Mouse (Mus musculus): Measurements from ENCODE around the gene Rgl2.
"Not testable (repeated sequence)": the region's sequence is repeated elsewhere in the genome, so short reads cannot be mapped to it uniquely, and the experiment has no call there.

Gene Rgl2

GRCm38 (mm10) chr17:33929371-33930279, at the start of gene Rgl2:
Rgl2 (plus strand) TSS chr17:33929543.
- DNase-seq (ENCODE audit: low read depth, low spot score) = peak; percentile 82

GRCm38 (mm10) chr17:33884320-33884719, 45.0 kb upstream of the Rgl2 start:
- not testable (repeated sequence) for DNase-seq (ENCODE audit: low read depth, low spot score)

- not testable (repeated sequence) for DNase-seq (ENCODE audit: low read depth, low spot score)
Measured at GRCm38 (mm10) chr17:33887802-33888201, 41.5 kb upstream of the Rgl2 start.

- not testable (repeated sequence) for DNase-seq (ENCODE audit: low read depth, low spot score)
Measured at GRCm38 (mm10) chr17:33888230-33888629, 41.1 kb upstream of the Rgl2 start.

- not testable (repeated sequence) for DNase-seq (ENCODE audit: low read depth, low spot score)
Measured at GRCm38 (mm10) chr17:33889941-33890532, 39.3 kb upstream of the Rgl2 start.

GRCm38 (mm10) chr17:33890533-33891059, 38.7 kb upstream of the Rgl2 start, which contains the start of gene Kifc1:
Kifc1 (minus strand) TSS chr17:33890661.
- peak; percentile 100 for DNase-seq (ENCODE audit: low read depth, low spot score)

- DNase-seq (ENCODE audit: low read depth, low spot score) = no peak
Measured at GRCm38 (mm10) chr17:33891357-33891756, 38.0 kb upstream of the Rgl2 start.

- not testable (repeated sequence) for DNase-seq (ENCODE audit: low read depth, low spot score)
Measured at GRCm38 (mm10) chr17:33891892-33892291, 37.5 kb upstream of the Rgl2 start.

GRCm38 (mm10) chr17:33892429-33892828, 36.9 kb upstream of the Rgl2 start:
- no peak for DNase-seq (ENCODE audit: low read depth, low spot score)

GRCm38 (mm10) chr17:33893011-33893410, 36.3 kb upstream of the Rgl2 start:
- DNase-seq (ENCODE audit: low read depth, low spot score) = not testable (repeated sequence)

GRCm38 (mm10) chr17:33897114-33897794, 32.1 kb upstream of the Rgl2 start:
- no peak for DNase-seq (ENCODE audit: low read depth, low spot score)

GRCm38 (mm10) chr17:33898193-33898592, 31.1 kb upstream of the Rgl2 start:
- DNase-seq (ENCODE audit: low read depth, low spot score) = not testable (repeated sequence)

- DNase-seq (ENCODE audit: low read depth, low spot score) = no peak
Measured at GRCm38 (mm10) chr17:33899642-33900041, 29.7 kb upstream of the Rgl2 start.

- no peak for DNase-seq (ENCODE audit: low read depth, low spot score)
Measured at GRCm38 (mm10) chr17:33900281-33900988, 28.9 kb upstream of the Rgl2 start.

GRCm38 (mm10) chr17:33900989-33901314, 28.4 kb upstream of the Rgl2 start:
- DNase-seq (ENCODE audit: low read depth, low spot score) = no peak

GRCm38 (mm10) chr17:33901653-33902052, 27.7 kb upstream of the Rgl2 start:
- DNase-seq (ENCODE audit: low read depth, low spot score) = no peak

- no peak for DNase-seq (ENCODE audit: low read depth, low spot score)
Measured at GRCm38 (mm10) chr17:33902079-33902478, 27.3 kb upstream of the Rgl2 start.

- DNase-seq (ENCODE audit: low read depth, low spot score) = no peak
Measured at GRCm38 (mm10) chr17:33902491-33902890, 26.9 kb upstream of the Rgl2 start.

- not testable (repeated sequence) for DNase-seq (ENCODE audit: low read depth, low spot score)
Measured at GRCm38 (mm10) chr17:33903911-33904651, 25.3 kb upstream of the Rgl2 start.

- not testable (repeated sequence) for DNase-seq (ENCODE audit: low read depth, low spot score)
Measured at GRCm38 (mm10) chr17:33904835-33905234, 24.5 kb upstream of the Rgl2 start, which contains the start of gene Platr17. Platr17 (plus strand) TSS chr17:33905135.

All from skeletal muscle tissue, adult 2 months (tissue).